Mouse (Mus musculus) heart, postnatal 10 days (tissue): ENCODE measurements around the gene Inafm2. TPM values are rescaled to one million over a fixed set of nuclear protein-coding genes. Genes with fewer than 3 reads are reported as not detected.

Source experiments
- DNase-seq, 2 experiments: peaks; one replicate each; pipeline ENCODE4 v3.0.0; 2021
- intact Hi-C: fragments of 180-260 bp; cut with DNase I; formaldehyde crosslinking; loops from one replicate; pipeline ENCODE4 v1.15.1; 2025
- total RNA-seq, 2 experiments: library from RNA; stranded (reverse); gene quantifications; 2 replicates each; pipeline ENCODE4 v1.2.3; 2021

Gene Inafm2
- total RNA-seq, 2 experiments from 2014 or later, result 27.4 to 37.4 TPM

GRCm38 (mm10) chr2:118751896-118752791, 6.6 kb downstream of the Inafm2 start:
- intact Hi-C loops, result no loop called here
- DNase-seq, result peak; percentile 47 to 49

- intact Hi-C loops, result no loop called here
- no peak for DNase-seq
Measured at GRCm38 (mm10) chr2:118752792-118753108, 7.2 kb downstream of the Inafm2 start.

- intact Hi-C loops, result no loop called here
- no peak for DNase-seq
Measured at GRCm38 (mm10) chr2:118754143-118754542, 8.6 kb downstream of the Inafm2 start.

- intact Hi-C loops, result no loop called here
- DNase-seq, result no peak
Measured at GRCm38 (mm10) chr2:118755407-118755806, 9.8 kb downstream of the Inafm2 start.

GRCm38 (mm10) chr2:118756103-118756502, 10.5 kb downstream of the Inafm2 start:
- intact Hi-C loops, result no loop called here
- DNase-seq, result no peak

- intact Hi-C loops, result loop anchor here (1.0 kb wide), 1 partner anchor 60 kb away; no protein-coding TSS in a partner anchor
- DNase-seq, result peak; percentile 66 to 70
Measured at GRCm38 (mm10) chr2:118759828-118760227, 14.3 kb downstream of the Inafm2 start.

GRCm38 (mm10) chr2:118760311-118761025, 14.9 kb downstream of the Inafm2 start:
- intact Hi-C loops, result loop anchor here (1.0 kb wide), 2 partner anchors 60 to 123 kb away; no protein-coding TSS in a partner anchor
- DNase-seq, result peak in 1 of 2 experiments; percentile 41

GRCm38 (mm10) chr2:118761358-118761757, 15.8 kb downstream of the Inafm2 start:
- peak in 1 of 2 experiments; percentile 53 for DNase-seq
- intact Hi-C loops, result loop anchor here (1.0 kb wide), 1 partner anchor 122 kb away; no protein-coding TSS in a partner anchor

GRCm38 (mm10) chr2:118761906-118762783, 16.6 kb downstream of the Inafm2 start, which contains the start of gene Ccdc9b:
TSS of gene Ccdc9b (minus strand) at chr2:118762661.
- peak; percentile 91 to 93 for DNase-seq
- intact Hi-C loops, result loop anchor here (1.0 kb wide), 2 partner anchors 16 to 121 kb away; no protein-coding TSS in a partner anchor

- no peak for DNase-seq
- intact Hi-C loops, result loop anchor here (1.0 kb wide), 1 partner anchor 16 kb away; no protein-coding TSS in a partner anchor
Measured at GRCm38 (mm10) chr2:118762784-118763148, 17.2 kb downstream of the Inafm2 start.

- intact Hi-C loops, result no loop called here
- peak in 1 of 2 experiments; percentile 40 for DNase-seq
Measured at GRCm38 (mm10) chr2:118763469-118763868, 17.9 kb downstream of the Inafm2 start.

GRCm38 (mm10) chr2:118764094-118764831, 18.7 kb downstream of the Inafm2 start:
- intact Hi-C loops, result no loop called here
- DNase-seq, result peak in 1 of 2 experiments; percentile 65

GRCm38 (mm10) chr2:118764875-118765274, 19.3 kb downstream of the Inafm2 start:
- DNase-seq, result no peak
- intact Hi-C loops, result no loop called here

GRCm38 (mm10) chr2:118766041-118767033, 20.8 kb downstream of the Inafm2 start:
- peak in 1 of 2 experiments; percentile 15 for DNase-seq
- intact Hi-C loops, result no loop called here

- intact Hi-C loops, result no loop called here
- no peak for DNase-seq
Measured at GRCm38 (mm10) chr2:118772158-118772874, 26.8 kb downstream of the Inafm2 start, which contains the start of gene Phgr1. TSS of gene Phgr1 (plus strand) at chr2:118772769.

- intact Hi-C loops, result no loop called here
Measured at GRCm38 (mm10) chr2:118774536-118774935, 29.0 kb downstream of the Inafm2 start.

GRCm38 (mm10) chr2:118775396-118775795, 29.8 kb downstream of the Inafm2 start:
- no peak for DNase-seq
- intact Hi-C loops, result no loop called here

More at GRCm38 (mm10) chr2:118774536-118774935, 29.0 kb downstream of the Inafm2 start:
- no peak for DNase-seq

GRCm38 (mm10) chr2:118775846-118776245, 30.3 kb downstream of the Inafm2 start:
- DNase-seq, result no peak
- intact Hi-C loops, result no loop called here
